Mouse (Mus musculus): Measurements from ENCODE around the gene Rap1b.
"Not testable (repeated sequence)": the region's sequence is repeated elsewhere in the genome, so short reads cannot be mapped to it uniquely, and the experiment has no call there.

Rap1b gene

DNA sequence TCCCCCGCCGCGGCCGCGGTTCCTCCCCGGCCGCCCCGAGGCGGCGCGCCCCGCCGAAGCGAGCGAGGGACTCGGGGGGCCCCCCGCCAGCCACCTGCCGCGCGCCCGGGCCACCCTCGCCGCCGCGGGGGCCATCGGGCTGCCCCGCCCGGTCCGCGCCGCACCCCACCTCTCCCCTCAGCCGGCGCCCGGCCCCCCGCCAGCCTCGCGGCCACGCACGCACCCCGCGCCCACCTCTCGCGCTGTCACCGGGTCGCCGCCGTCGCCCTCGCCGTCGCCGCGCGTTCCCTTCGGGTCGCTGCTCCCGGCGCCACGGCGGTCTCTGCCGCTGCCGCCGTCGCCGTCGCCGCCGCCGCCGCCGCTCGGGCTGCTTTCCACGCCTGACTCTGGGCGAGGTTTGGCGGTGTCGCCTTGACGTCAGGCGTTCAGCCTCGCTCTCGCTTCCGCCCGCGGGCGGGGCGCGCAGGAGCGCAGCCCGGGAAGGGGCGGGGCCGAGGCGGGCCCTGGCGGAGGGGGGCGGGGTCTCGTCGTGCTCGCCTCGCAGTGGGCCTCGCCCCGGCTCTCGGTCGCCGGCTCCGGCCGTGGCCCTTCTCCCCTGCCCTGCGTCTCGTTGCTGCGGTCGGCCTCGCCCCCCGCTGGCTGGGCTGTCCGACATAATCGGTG, at the start of gene Rap1b:
Rap1b (minus strand) TSS at position 439 of the 663 bp plus-strand sequence.
- DNase-seq (ENCODE audit: low spot score): peak; percentile 88

DNA sequence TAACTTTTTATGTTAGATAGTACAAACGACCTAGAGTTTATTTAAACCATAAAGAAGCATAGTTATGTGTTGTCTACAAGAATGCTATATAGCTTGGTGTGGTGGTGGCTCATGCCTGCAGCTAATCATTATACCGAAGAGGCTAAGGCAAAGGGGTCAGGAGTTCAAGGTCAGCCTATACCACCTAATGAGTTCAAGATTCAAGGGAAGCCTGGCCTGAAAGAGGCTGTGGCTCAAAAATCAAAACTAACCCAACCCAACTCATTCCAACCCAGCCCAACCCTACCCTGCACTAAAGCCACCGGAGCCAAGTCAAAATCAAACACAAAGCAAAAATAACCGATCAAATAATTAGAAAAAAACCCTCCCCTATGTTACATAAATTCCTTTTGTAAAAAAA, 49.4 kb upstream of the Rap1b start:
- no peak for DNase-seq (ENCODE audit: low spot score)

DNA sequence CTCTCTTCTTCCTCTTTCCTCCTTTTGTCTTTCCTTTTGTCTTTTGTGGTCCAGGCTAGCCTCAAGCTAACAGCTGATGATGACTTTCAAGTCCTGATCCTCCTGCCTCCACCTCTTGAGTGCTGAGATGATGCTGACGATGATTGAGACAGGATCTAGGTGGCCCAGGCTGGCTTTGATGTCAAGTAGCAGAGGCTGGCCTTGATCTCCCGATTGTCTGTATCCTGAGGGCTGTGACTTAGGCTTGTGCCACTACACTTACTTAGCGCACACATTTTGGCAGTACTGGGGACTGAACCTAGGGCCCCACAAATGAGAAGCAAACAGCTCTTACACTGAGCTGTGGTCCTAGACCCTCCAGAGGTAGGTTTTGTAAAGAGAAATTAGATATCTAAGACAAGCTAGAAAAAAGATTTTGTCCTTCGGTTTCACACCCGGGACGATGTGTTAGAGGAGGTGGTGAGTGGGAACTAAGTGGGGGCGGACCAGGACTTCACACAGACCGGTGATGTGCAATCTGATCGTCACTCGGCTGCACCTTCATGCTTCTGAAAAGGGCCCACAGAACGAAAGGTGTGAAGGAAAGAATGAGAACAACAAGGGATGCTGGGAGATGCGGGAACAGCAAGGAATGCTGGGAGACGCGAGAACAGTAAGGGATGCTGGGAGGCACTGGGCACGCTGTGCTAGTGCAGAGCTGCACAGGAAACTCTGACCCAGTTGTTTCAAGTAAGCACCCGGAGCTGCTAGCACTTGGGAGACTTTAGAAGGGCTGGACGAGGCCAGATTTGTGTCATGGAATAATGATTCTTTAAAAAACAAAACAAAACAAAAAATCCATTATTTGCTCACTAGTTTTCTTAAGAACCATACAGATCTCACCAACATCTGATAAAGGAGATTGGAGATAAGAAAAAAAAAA, 48.5 kb upstream of the Rap1b start:
- DNase-seq (ENCODE audit: low spot score): no peak

DNA sequence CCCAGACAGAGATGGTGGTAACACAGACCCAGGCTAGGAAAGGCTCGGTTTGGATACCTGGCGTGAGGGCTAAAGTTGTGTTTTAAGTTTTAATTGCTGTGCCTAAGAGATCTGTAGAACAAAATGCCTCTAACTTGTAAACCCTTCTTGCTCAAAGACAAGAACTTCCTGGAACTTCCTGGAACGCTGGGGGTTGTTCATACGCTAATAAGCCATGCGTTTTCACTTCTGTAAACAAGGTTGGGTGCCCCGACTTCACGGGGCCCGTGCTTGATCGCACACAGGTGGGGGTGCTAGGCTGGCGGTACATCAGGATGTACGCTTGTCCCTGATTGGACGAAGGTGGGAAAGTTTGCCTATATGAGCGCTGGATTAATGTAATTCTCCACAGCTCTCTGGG, 47.3 kb upstream of the Rap1b start:
- not testable (repeated sequence) for DNase-seq (ENCODE audit: low spot score)

DNA sequence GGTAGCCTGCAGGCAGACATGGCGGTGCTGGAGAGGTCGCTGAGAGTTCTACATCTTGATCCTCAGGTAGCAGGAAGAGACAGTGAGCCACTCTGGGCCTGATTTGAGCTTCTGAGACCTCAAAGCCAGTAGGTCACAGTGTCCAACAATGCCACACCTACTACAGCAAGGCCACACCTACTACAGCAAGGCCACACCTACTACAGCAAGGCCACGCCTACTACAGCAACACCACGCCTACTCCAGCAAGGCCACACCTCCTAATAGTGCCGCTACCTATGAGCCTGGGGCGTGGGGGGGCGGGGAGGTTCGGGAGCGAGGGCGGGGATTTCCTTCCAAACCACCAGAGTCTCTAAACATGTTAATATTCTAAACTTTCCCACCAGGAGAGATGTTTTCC, 45.5 kb upstream of the Rap1b start:
- no peak for DNase-seq (ENCODE audit: low spot score)

DNA sequence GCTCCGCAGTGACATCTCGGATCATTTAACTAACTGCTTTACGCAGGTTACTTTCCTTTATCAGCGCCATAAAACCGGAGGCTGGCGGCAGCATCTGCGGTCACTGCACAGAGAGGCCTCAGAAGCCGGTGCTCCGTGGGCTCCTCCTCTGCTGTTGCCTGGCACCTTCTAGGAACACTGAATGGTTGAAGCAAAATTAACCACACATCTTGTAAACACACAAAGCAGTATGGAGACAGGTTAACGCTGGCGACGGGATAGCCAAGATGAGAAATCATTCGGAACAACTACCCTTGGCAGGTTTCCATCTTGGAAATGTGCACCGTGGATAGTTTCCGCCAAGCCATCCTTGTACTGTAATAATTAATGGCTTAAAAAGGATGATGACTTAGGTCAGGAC, 43.0 kb upstream of the Rap1b start:
- DNase-seq (ENCODE audit: low spot score): no peak

DNA sequence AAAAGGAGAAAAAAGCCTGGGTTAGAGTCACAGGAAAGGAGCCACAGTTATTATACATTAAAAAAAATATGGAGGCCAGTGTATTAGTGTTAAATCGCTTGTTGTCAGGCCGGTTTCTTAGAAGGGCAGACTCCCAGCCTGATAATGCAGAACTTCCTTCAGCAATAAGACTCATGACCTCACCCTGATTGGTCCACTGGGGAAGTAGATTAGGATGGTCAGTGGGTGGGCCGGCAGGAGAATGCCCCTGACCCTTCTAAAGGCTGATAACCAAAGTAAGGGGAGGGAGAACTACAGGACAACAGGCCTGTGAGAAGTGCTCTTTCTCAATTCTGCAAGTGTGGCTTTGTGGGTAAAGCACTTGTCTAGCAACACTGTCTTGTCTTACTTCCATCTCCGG, 39.5 kb upstream of the Rap1b start:
- no peak for DNase-seq (ENCODE audit: low spot score)

DNA sequence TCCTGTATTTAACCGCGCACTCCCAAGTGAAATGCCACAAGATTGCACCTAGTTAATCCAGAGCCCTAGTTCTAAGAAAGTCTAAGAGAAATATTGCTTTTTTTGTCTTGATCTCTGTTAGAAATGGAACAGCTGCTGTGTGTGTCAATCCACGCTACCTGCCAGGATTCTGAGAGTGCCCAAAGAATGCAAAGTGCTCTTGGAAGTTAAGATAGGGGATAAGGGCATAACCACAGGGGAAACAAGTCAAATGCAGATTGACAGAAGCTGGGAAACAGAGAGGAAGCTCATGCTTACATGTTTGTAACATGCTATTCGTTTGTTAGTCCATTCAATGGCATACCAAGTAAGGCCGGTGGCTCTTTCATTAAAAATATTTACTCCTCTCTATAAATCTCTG, 38.9 kb upstream of the Rap1b start:
- no peak for DNase-seq (ENCODE audit: low spot score)

DNA sequence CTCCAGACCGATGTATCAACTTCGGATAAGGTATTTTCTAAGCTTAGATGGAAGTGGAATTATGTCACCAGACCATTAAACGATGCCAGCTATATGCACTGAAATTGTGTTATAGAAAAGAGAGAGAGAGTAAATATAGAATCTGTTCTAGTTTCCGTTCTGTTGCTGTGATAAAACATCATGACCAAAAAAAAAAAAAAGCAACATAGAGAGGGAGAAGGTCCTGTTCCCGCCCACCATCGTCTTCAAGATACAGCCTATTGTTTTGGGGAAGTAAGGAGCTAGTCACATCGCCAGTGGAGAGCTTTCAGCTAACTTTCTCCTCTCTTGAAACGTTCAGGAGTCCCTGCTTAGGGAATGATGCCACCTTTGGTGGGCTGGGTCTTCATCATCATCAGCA, 37.6 kb upstream of the Rap1b start:
- no peak for DNase-seq (ENCODE audit: low spot score)

DNA sequence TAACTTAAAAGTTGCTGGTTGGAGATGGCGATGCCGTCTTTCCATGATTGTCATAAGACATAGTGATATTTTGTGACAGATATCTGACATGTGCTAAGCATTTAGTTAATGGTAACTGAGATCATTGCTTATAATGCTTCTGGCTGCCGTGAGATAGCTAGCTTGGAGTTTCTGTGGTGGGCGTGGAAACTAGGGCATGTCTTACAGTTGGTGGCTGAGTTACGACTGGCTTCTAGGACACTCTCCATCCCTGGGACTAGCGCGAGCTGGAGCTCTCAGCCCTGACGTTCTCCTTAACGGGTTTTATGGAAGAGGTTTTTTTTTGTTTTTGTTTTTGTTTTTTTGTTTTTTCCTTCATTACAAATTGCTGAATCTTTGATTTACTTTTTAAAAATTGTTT, 32.8 kb upstream of the Rap1b start:
- DNase-seq (ENCODE audit: low spot score): no peak

DNA sequence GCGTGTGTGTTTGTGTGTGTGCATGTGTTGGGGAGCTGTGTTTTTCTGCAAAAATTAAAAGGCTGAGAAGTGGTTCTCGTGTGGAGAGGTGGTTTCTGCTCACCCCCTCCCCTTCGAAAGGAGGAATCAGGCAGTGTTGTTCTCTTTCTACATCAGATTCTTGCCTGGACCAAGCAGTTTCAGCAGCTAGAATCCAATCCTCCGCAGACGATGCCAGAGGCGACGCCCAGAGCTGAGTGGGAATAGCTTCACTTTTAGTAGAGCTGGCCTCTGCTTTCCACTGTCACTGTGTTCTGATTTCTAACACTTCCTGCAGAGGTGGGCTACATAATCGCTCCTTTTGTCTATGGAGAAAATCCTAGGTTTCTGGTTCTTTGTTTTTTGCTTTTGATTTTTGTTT, 31.0 kb upstream of the Rap1b start:
- no peak for DNase-seq (ENCODE audit: low spot score)

DNA sequence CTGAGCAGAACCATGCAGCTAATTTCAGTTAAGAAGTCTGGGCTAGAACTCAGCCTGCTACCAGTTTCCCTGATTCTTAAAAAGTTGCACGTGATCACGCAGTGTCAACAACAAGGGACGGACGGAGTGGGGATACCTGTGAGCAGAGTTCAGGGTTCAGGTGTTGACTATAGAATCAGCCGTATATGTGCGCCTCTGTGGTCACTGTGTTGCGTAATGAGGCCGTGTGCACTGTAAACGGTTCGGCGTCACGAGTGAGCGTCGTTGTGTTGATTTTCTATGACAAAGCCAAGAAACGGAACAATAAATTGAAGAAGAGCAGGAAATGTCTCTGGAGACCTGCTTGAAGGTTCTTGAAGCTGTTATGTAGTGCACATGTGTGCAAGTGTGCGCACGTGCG, 30.6 kb upstream of the Rap1b start:
- DNase-seq (ENCODE audit: low spot score): no peak

DNA sequence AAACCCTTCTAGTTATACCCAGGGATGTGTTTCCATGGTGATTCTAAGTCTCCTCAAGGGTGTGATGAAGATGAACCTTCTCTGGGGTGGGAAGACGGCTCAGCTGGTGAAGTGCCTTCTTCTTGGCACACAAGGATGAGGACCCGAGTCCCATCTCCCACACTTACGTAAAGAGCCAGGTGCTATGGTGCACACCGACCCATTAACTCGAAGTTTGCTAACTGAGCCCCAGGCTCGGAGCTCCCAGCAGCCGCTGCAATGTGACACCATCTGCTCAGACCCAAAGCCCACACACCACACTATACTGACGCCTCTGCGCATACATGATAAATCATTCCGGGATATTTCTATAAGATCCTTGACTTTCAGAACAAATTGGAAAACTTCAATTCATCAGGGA, 29.1 kb upstream of the Rap1b start:
- no peak for DNase-seq (ENCODE audit: low spot score)

DNA sequence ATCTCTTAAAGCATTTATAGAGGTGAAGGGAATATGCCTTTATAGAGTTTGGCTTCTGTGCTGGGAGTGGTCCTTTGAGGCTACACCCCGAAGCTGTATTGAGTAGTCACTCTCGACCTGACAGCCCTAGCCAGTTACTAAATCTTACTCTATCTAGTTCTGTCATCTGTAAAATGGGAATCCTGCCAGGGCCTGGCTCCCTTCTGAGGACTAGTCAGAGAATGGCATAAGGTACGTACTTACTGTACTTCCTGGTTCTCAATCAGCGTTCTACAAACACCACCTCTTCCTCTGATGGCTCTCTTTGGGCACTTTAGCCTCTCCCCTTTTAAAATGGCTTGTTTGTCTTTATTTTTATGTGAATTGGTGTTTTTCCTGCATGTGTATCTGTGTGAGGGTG, 28.1 kb upstream of the Rap1b start:
- DNase-seq (ENCODE audit: low spot score): no peak

DNA sequence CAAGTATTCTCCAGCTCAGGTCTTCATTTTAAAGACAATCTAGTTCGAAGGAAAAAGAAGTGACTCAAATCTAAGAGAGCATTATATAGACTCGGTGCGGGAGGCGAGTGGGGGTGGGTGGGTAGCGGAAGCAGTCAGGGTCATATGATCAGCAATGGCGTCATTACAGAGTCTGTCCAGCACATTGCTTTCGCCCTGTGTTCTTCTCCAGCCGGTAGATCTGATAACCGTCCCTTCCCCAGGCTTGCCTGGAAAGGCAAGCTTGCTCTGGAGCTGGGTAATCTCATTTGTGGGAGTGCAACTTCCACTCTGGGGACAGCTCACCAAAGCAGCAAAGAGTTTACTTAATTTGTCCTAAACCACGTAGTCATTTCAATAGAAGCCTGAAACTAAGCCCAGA, 26.6 kb upstream of the Rap1b start:
- DNase-seq (ENCODE audit: low spot score): no peak

DNA sequence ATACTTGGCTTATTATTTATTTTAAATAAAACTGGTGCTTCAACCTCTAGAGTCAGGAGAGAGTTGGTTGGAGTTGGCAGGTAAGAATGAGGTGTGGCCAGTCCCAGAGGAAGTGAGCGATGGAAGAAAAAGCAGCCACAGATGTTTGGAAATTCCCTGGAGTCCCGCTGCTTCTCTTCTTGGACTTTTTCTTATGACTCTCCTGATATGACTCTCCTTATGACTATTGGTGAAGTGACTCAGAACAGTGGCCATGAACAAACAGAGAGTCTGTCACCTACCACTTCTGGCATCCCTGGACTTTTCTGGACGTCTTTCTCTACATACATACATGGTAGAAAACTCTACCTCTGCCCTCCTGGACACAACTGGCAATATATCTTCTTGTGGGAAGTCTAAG, 21.5 kb upstream of the Rap1b start:
- no peak for DNase-seq (ENCODE audit: low spot score)

DNA sequence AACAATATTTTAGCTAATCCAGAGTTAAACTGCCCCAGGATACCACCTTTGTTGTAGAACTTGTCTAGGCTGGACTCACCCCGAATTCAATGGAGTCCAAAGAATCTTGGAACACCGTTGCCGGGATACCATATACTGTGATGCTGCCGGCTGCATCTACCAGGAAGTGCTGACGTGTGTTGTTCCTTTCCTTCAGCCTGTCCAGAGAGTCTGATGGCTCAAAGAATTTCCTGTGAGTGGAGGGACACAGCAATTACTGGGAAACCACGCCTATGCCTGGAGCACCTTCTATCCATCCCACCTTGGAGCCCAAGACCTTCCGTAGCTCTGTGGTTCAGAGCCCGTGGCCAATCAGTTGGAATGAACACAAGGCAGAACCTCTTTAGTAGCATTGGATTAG, 20.8 kb upstream of the Rap1b start:
- no peak for DNase-seq (ENCODE audit: low spot score)

DNA sequence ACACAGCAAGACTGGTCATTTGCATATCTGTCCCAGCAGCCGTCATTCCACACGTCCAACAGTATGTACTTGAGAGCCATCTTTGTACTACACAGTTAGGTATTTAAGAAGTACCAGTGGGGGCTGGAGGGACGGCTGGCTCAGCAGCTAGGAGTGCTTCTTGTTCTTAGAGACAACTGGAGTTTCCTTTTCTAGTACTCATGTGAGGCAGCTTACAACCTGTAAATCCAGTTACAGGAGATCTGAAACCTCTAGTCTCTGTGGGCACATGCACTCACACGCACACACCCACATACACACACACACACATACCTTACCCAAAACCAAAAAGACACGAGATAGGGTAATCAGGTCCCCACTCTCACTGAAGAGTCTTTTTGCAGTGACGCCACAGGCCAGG, 18.9 kb upstream of the Rap1b start:
- DNase-seq (ENCODE audit: low spot score): no peak

DNA sequence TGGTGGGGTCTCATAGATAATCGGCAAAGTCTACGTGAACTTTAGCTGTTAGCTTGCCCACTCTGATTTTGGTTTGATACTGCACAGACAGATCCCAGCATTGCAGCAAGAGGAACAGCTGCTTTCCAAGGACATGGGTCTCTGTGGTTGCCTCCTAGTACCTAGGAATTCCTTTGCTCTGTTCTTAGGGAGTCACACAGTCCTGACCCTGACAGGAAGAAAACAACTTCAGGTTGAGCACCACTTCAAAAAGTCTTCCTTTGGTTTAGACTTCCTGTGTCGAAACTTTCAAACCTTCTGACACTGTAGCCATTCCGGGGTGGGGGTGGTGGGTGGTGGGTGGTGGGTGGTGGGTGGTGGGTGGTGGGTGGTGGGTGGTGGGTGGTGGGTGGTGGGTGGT, 18.4 kb upstream of the Rap1b start:
- DNase-seq (ENCODE audit: low spot score): no peak

DNA sequence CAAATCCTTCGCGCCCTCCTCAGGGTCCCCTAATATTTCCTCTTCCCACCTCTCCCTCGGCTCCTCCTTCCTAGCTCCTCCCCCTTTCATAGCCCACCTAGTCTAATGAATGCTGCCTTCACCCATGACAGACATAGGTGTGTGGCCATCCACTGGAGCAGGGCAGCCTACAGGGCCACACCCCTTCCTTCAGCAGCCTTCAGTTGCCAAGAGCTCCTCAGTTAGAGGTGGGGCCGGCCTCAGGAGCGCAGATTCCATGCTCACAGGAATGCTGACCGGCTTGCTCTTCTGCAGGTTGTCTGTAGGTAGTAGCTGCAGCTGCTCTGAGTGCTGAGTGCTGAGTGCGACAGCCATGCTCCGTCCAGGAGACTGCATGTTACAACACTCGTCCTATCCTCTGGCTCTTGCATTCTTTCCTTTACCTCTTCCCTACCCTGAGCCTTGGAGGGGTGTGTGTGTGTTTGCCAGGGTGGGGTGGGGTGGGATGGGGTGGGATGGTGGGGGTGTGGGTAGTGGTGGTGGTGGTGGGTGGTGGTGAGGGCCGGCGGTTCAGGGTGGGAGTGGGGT, 16.3 kb upstream of the Rap1b start:
- no peak for DNase-seq (ENCODE audit: low spot score)

DNA sequence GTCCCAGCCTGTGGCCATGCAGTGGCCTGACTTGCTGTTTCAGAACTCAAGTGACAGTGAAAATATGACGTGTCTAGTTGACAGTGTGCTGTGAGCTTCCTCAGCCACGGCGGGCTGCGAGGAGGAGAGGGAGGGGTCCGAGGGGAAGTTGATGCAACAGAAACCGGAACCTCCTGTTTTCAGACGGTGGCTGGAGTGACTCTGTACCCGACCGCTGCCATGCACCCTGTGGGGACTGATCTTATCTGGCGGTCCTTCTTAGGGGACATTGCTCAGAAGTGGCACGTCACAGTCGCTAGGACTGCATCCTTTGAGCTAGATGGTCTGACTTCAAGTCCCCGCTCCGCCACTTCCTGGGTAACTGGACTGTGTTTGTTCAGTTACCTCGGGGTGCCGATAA, 15.1 kb upstream of the Rap1b start:
- no peak for DNase-seq (ENCODE audit: low spot score)

DNA sequence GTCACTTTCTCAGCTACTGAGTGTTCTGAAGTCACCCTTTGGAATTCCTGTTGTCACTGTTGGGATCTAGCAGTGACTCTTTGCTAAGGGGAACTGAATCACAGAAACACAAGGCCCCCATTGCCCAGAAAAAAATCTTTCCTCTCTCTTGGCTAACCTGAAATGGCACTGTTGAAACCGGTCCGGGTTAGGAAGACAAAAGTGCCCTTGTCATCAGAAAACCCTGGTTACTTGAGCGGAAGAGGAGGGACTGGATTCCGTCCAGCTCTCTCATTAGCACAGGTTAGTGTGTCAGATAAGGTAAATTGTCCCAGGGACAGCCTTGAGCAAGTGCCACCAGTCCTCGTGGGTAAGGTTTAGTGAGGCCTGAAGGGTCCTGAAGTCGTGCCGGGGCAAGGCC, 14.5 kb upstream of the Rap1b start:
- DNase-seq (ENCODE audit: low spot score): no peak

DNA sequence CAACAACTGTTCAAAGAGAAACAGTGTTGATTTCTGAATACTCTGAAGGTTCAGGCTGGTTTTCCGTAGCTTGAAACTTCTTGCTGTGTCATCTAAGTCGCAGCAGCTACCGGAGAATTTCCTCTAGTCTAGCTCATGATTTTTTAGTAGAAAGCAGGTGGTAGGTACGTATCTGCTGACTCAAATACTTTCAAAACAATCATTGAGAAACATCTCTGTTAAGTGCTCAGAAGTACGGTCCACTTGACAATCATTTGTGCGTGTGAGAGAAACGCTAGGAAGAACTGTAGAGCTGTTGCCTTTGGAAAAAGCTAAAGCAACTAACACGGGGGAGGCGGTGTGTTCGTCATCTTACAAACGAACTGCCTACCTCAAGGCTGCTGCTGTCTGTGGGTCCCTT, 14.0 kb upstream of the Rap1b start:
- DNase-seq (ENCODE audit: low spot score): no peak
